Mouse (Mus musculus): ENCODE data around the gene Prrc2b.

The Prrc2b gene

GRCm38 (mm10) chr2:32235433-32235832 lies 84.6 kb downstream of the Prrc2b start:
- DNase-seq (ENCODE audit: low spot score in 2 of 2), result no peak

DNA sequence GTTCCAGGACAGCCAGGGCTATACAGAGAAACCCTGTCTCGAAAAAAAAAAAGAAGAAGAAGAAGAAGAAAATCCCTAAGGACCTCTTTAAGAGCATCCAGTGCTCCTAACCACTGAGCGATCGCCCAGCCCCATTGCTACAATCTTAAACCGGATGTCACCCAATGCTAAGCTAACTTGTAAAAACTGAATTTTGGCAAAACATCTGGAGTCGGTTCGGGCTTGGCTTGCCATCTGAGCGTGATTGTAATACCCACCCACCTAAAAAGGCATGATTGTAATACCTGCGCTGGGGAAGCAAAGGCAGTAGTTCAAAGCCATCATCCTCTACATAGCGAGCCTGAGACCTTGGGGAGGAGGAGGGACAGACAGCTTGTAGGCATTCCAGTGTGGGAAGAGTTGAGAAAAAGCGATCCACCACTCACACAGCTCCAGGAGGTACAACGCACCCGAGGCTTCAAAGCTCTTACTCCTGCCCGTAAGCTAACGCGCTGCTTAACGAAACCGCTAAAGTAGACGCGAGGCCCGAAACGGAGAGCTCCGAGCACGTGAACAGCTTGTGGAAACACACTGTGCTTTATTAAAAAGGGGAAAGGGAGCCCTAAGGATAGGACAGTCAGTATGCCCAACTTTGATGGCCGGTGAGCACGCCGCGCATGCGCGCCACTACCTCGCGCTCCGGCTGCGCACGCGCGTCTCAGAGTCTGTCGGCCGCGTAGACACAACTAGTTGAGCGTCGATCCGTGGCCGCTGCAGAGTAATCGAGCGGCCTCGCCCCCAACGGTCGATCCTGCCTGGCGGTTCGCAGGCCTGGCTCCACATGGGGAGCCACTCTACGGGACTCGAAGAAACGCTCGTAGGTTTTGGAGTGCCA lies 85.2 kb downstream of the Prrc2b start, which contains the start of gene Pomt1:
Gene Pomt1 (plus strand): TSS at position 705 of the 874 bp plus-strand sequence.
- DNase-seq (ENCODE audit: low spot score in 2 of 2), result peak; percentile 89 to 91

DNA sequence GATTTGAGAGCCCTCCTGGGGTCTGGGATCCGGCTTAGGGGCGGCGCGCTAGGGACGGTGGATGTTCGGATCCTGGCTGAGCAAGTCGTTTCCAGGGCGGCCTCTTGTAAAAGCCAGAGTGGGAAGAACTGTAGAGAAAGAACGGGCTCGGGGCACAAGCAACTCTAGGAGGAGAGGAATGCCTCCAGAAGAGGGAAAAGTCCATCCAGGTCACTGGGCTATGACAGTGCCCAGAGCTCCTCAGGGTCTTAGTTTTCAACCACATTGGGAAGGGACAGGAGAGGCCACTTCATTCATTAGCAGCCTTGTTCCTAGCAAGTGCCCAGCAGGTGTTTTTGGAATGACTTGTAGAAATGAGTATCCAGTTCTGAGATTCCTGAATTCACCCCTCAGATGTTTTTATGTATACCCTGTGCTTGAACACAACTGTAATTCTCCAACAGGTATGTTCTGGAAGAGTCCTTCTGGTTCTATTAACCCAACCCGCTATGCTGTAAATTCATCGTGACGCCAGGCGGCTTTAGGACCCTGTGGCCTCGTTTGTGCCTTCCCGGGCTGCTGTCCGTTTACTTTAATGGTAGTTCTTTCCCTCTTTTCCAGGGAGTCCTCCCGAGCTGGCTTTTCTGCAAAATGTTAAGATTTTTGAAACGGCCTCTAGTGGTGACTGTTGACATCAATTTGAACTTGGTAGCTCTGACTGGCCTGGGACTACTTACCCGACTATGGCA lies 86.0 kb downstream of the Prrc2b start:
- peak; percentile 51 to 52 for DNase-seq (ENCODE audit: low spot score in 2 of 2)

- DNase-seq (ENCODE audit: low spot score in 2 of 2), result no peak
Measured at GRCm38 (mm10) chr2:32237571-32237970, 86.7 kb downstream of the Prrc2b start.

DNA sequence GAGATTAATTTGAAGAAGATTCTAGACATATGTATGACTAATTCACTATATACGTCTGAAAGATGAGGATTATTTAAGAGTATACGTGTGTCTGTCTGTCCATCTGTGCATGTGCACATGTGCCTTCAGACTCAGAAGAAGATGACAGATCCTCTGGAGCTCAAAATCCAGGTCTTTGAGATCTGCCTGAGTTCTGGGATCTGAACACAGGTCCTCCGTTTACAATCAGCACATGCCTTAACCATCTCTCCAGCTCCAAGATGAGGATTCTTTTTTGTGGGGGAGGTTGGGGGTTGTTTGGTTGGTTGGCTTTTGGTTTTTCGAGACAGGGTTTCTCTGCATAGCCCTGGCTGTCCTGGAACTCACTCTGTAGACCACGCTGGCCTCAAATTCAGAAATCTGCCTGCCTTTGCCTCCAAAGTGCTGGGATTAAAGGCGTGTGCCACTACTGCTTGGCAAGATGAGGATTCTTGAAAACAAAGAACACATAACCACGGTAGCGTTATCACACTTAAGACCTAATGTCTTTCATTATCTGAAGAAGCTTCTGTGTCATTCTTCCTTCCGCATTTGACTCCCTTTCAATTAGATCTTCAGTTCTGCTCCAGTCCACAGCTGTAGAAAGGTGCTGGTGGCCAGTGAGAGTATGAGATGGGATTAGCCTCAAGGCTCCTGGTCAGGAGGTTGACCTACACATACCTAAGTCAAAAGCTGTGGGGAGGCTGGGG lies 88.0 kb downstream of the Prrc2b start:
- no peak for DNase-seq (ENCODE audit: low spot score in 2 of 2)

GRCm38 (mm10) chr2:32240591-32240990 lies 89.7 kb downstream of the Prrc2b start:
- DNase-seq (ENCODE audit: low spot score in 2 of 2), result no peak

- DNase-seq (ENCODE audit: low spot score in 2 of 2), result no peak
Measured at GRCm38 (mm10) chr2:32242986-32243385, 92.1 kb downstream of the Prrc2b start.

GRCm38 (mm10) chr2:32246741-32247140 lies 95.9 kb downstream of the Prrc2b start:
- no peak for DNase-seq (ENCODE audit: low spot score in 2 of 2)

- DNase-seq (ENCODE audit: low spot score in 2 of 2), result peak in 1 of 2 experiments; percentile 41
Measured at GRCm38 (mm10) chr2:32248377-32249361, 97.8 kb downstream of the Prrc2b start.

- no peak for DNase-seq (ENCODE audit: low spot score in 2 of 2)
Measured at GRCm38 (mm10) chr2:32251791-32252527, 101.1 kb downstream of the Prrc2b start.

GRCm38 (mm10) chr2:32252658-32253057 lies 101.8 kb downstream of the Prrc2b start:
- no peak for DNase-seq (ENCODE audit: low spot score in 2 of 2)

DNA sequence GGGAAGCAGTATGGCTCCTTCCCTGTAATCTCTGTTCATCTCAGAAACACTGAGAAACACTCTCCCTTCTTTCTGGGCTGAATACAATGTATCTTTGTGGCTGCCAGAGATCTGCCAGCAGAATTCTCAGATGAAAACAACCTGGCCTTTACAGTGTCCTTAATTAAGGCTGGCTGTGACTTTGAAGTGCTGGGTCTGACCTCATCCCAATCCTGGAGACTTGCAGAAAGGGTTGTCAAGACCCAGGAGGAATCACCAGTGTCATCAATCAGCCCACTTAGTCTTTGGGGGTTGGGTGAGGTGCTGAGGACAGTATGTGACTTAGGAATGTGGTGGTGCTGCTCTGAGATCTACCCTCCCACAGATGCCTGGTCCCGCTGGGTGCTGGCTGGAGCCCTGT lies 102.5 kb downstream of the Prrc2b start:
- no peak for DNase-seq (ENCODE audit: low spot score in 2 of 2)

- no peak for DNase-seq (ENCODE audit: low spot score in 2 of 2)
Measured at GRCm38 (mm10) chr2:32254563-32254962, 103.7 kb downstream of the Prrc2b start.

GRCm38 (mm10) chr2:32256273-32256672 lies 105.4 kb downstream of the Prrc2b start:
- no peak for DNase-seq (ENCODE audit: low spot score in 2 of 2)

DNA sequence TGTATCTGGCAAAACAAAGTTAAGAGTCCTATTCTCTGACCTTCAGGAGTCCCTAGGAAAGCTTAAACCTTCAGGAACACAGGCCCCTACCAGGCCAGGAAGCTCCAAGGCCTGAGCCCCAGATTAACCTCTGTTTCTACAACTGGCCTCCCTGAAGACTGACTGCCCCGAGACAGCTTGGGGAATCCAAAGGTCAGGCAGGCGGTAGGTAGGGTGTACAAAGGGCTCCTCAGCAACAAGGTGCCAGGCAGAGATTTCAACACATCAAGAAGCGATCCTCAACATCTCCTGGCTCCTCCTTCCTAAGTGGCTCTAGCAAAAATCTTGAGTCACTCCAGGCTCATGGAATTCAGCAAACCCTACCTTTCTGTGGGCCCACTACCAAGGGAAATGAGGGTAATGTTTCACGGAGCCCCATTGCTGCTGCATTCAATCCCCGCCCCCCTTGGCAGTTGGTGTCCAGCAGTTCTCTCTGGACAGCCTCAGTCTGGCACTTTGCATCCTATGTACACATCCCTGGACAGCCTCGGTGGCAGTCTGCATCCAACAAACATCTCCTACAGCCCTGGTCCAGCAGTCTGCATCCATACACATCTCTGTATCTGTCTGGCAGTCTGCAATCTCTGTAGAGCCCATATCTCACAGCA lies 108.1 kb downstream of the Prrc2b start:
- no peak for DNase-seq (ENCODE audit: low spot score in 2 of 2)

DNA sequence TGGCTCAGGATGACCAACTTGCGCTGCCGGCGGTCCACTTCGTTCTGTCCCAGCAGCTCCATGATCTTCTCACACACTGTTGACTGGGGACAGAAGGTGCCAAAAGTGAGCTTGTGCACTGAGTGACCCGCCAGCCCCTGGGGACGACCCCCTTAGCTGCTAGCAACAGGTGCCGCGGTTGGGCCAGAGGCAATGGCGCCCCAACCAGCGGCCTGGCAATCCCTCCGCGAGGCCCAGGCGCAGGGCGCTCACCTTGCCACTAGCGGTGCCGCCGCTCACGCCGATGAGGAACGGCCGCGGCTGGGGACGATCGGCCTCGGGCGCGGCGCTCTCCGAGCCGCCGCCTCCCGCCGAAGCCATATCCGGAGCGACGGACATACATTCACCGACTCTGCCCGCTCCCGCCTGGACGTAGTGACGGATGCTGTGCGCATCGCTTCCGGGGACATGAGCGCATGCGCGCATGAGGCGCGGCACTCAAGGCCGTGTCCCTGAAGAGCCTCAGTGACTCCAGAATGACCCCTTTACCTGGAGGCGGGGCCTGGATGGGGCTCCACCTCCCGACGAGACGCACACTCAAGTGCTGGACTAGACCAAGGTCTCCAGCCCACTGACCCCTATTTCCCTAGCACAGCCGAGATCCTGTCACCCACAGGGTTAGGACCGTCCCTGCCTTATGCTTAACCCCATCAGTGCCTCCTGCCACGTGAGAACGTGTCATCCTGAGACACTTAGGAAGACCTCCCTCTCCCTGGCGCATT lies 109.0 kb downstream of the Prrc2b start, which contains the start of gene Uck1:
Gene Uck1 (minus strand): TSS at position 503 of the 761 bp plus-strand sequence.
- peak; percentile 88 to 92 for DNase-seq (ENCODE audit: low spot score in 2 of 2)

GRCm38 (mm10) chr2:32260635-32261034 lies 109.8 kb downstream of the Prrc2b start:
- peak in 1 of 2 experiments; percentile 37 for DNase-seq (ENCODE audit: low spot score in 2 of 2)

- no peak for DNase-seq (ENCODE audit: low spot score in 2 of 2)
Measured at GRCm38 (mm10) chr2:32275823-32276222, 124.9 kb downstream of the Prrc2b start.

DNA sequence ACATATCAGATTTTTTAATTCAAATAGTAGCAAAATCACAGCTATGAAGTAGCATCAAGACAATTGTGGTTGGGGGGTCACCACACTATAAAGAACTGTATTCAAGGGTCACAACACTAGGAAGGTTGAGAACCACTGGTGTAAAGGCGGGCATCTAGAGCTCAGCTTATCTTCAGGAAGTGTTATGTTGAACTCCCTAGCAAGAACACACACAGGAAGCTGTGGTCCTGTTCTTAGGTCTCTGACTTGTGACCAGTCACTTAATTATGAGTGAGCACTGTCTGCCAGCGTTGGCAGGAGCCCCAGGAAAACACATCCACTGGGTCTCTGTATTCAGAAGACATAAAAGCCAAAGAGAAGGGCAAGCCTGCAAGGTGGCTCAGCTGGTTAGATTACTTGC lies 131.4 kb downstream of the Prrc2b start:
- no peak for DNase-seq (ENCODE audit: low spot score in 2 of 2)
